Mouse (Mus musculus) hindbrain, postnatal 0 days (tissue): ENCODE results near the gene Gas8. TPM values are rescaled to one million over a fixed set of nuclear protein-coding genes. Genes with fewer than 3 reads are reported as not detected.
A peak's percentile ranks its signal among the peaks of the same experiment; 100 is the strongest.

ENCODE experiments used
- ATAC-seq: fragments of 200-750 bp; cut with Nextera tagmentation; 2 replicates; pipeline ENCODE4 v1.8.0; 2017; ENCODE audit warnings: mild to moderate bottlenecking, moderate TSS enrichment, moderate library complexity
- DNase-seq: peaks from one replicate; pipeline ENCODE4 v3.0.0-alpha.2; 2015; ENCODE audit warnings: low spot score
- H3K27ac ChIP-seq: fragments of 300-500 bp; sonication (generic); 2 replicates; pipeline ENCODE4 v1.5.1; 2014; ENCODE audit warnings: mild to moderate bottlenecking
- H3K27me3 ChIP-seq: fragments of 300-500 bp; sonication (generic); 2 replicates; pipeline ENCODE4 v1.6.1; 2014; ENCODE audit warnings: low read length, mixed read lengths; ENCODE audit not compliant: insufficient read depth
- H3K36me3 ChIP-seq: fragments of 300-500 bp; sonication (generic); 2 replicates; pipeline ENCODE4 v1.6.1; 2014; ENCODE audit warnings: low read length, mixed read lengths; ENCODE audit not compliant: insufficient read depth
- H3K4me1 ChIP-seq: fragments of 300-500 bp; sonication (generic); 2 replicates; pipeline ENCODE4 v1.6.1; 2014; ENCODE audit warnings: antibody characterized with exemption, low read length, mixed read lengths; ENCODE audit not compliant: insufficient read depth
- H3K4me2 ChIP-seq: fragments of 300-500 bp; sonication (generic); 2 replicates; pipeline ENCODE4 v1.6.1; 2014; ENCODE audit warnings: low read depth, mild to moderate bottlenecking, low read length, moderate library complexity, mixed read lengths
- H3K4me3 ChIP-seq: fragments of 300-500 bp; sonication (generic); 2 replicates; pipeline ENCODE4 v1.5.1; 2014; ENCODE audit warnings: low read length
- H3K9ac ChIP-seq: fragments of 300-500 bp; sonication (generic); replicated peaks from 2 replicates; pipeline ENCODE4 v1.6.1; 2014; ENCODE audit warnings: mild to moderate bottlenecking, low read length, moderate library complexity, mixed read lengths
- H3K9me3 ChIP-seq: fragments of 300-500 bp; sonication (generic); 2 replicates; pipeline ENCODE4 v1.6.1; 2016; ENCODE audit warnings: low read length, mixed read lengths
- CTCF ChIP-seq: IDR thresholded peaks from 2 replicates; pipeline ENCODE4 v1.5.1; 2016; ENCODE audit warnings: antibody characterized with exemption, control low read depth, low read depth
- WGBS: fragments of 180-500 bp; shearing (Covaris S2); extraction: QIAGEN DNeasy Blood & Tissue Kit; methylation state at CpG from one replicate; pipeline ENCODE4 v1.1.7; 2014; 5-methylcytosine and 5-hydroxymethylcytosine counted together
- polyA plus RNA-seq: library from polyadenylated mRNA; unstranded; fragments of >200 nt; fragmentation: Nextera tagmentation; extraction: Ambion mirVana; gene quantifications from 2 replicates; pipeline ENCODE4 v1.2.1, GENCODE M21; 2015
- total RNA-seq: library from RNA; depleted of rRNA; stranded (reverse); fragments of >200 nt; gene quantifications from 2 replicates; pipeline ENCODE4 v1.2.3, GENCODE M21; 2014

The Gas8 gene
- total and polyA plus RNA-seq, 2 experiments from 2014 or later = 16.3 to 36.4 TPM

GRCm38 (mm10) chr8:123482627-123483026, 36.0 kb upstream of the Gas8 start:
- peaks cover 7% of the 10 kb centered on the region; the same call in 1 of the 2 replicates for H3K4me1 ChIP-seq
- peak; percentile 10 for DNase-seq
- H3K9me3 ChIP-seq = no peaks in the 10 kb centered on the region
- H3K27me3 ChIP-seq = no peaks in the 10 kb centered on the region
- no peak overlapping the region for H3K4me3 ChIP-seq
- ATAC-seq = no peak
- H3K9ac ChIP-seq = no peak overlapping the region
- no peak overlapping the region for H3K27ac ChIP-seq
- peaks cover 36% of the 10 kb centered on the region for H3K36me3 ChIP-seq
- no peak overlapping the region for H3K4me2 ChIP-seq
- WGBS = 85% methylated on average over 7 of the region's 7 CpGs
- peak; percentile 48 for TF ChIP-seq CTCF

GRCm38 (mm10) chr8:123491280-123492075, 27.2 kb upstream of the Gas8 start:
- no peak overlapping the region for H3K27ac ChIP-seq
- H3K4me1 ChIP-seq = no peaks in the 10 kb centered on the region
- 94% methylated on average over 15 of the region's 15 CpGs for WGBS
- H3K4me2 ChIP-seq = no peak overlapping the region
- H3K4me3 ChIP-seq = no peak overlapping the region
- H3K27me3 ChIP-seq = no peaks in the 10 kb centered on the region
- ATAC-seq (no peak), DNase-seq (no peak)
- TF ChIP-seq CTCF = no peak
- H3K36me3 ChIP-seq = peaks cover 81% of the 10 kb centered on the region
- H3K9ac ChIP-seq = no peak overlapping the region
- H3K9me3 ChIP-seq = no peaks in the 10 kb centered on the region

GRCm38 (mm10) chr8:123492898-123493297, 25.7 kb upstream of the Gas8 start:
- 98% methylated on average over 9 of the region's 9 CpGs for WGBS
- no peaks in the 10 kb centered on the region for H3K4me1 ChIP-seq
- no peak for TF ChIP-seq CTCF
- H3K9ac ChIP-seq = no peak overlapping the region
- H3K4me2 ChIP-seq = no peak overlapping the region
- H3K27ac ChIP-seq = no peak overlapping the region
- H3K36me3 ChIP-seq = peaks cover 79% of the 10 kb centered on the region
- DNase-seq (no peak), ATAC-seq (no peak)
- no peak overlapping the region for H3K4me3 ChIP-seq
- no peaks in the 10 kb centered on the region for H3K27me3 ChIP-seq
- no peaks in the 10 kb centered on the region for H3K9me3 ChIP-seq

DNA sequence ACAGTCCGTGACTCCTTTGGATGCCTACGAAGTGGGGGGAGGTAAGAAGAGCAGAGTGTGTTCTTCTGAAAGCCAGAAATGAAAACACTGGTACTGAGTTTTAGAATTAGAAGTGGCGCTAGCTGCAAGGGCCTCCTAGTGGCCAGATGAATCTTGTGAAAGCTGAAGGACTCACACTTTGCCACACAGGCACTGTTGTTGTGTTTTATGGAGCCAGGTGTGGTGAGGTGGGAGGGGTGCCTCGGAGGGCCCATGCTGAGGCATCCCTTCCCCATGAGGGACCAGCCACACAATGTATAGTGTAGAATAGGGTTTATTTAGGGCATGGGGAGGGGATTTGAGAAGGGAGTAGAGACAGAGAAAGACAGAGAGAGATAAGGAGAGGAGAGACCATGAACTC, 20.9 kb upstream of the Gas8 start:
- DNase-seq (no peak), ATAC-seq (no peak)
- 89% methylated on average over 4 of the region's 4 CpGs for WGBS
- Histone ChIP-seq H3K27ac (no peak overlapping the region), H3K4me2 (no peak overlapping the region), H3K27me3 (no peaks in the 10 kb centered on the region), H3K4me1 (no peaks in the 10 kb centered on the region), H3K9ac (no peak overlapping the region), H3K36me3 (peaks cover 82% of the 10 kb centered on the region), H3K4me3 (no peak overlapping the region), H3K9me3 (no peaks in the 10 kb centered on the region)
- peak; percentile 38 for TF ChIP-seq CTCF

GRCm38 (mm10) chr8:123498963-123499362, 19.7 kb upstream of the Gas8 start:
- no peak overlapping the region for H3K27ac ChIP-seq
- no peak overlapping the region for H3K4me3 ChIP-seq
- H3K9me3 ChIP-seq = no peaks in the 10 kb centered on the region
- peaks cover 80% of the 10 kb centered on the region for H3K36me3 ChIP-seq
- H3K9ac ChIP-seq = no peak overlapping the region
- DNase-seq (no peak), ATAC-seq (no peak)
- no peak overlapping the region for H3K4me2 ChIP-seq
- H3K4me1 ChIP-seq = no peaks in the 10 kb centered on the region
- no peak for TF ChIP-seq CTCF
- H3K27me3 ChIP-seq = no peaks in the 10 kb centered on the region
- 81% methylated on average over 11 of the region's 11 CpGs for WGBS

DNA sequence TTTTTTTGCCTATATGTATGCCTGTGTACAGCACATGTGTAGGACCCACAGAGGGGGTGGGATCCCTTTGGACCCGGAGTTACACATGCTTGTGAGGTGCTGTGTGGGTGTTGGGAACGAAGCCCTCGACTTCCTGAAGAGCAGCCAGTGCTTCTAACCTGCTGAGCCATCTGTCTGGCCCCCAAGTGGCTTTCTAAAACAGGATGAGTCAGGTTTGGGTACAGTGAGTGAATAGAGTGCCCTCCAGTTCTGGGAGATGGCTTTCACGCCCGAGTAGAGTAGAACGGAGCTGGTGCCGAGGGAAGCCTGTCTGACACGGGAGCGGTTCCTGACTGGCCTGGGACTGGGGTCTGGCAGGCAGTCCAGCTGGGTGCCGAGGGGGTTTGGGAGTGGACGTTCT, 19.1 kb upstream of the Gas8 start:
- Histone ChIP-seq H3K4me1 (no peaks in the 10 kb centered on the region), H3K9ac (no peak overlapping the region), H3K9me3 (no peaks in the 10 kb centered on the region), H3K4me2 (no peak overlapping the region), H3K36me3 (peaks cover 80% of the 10 kb centered on the region), H3K27ac (no peak overlapping the region), H3K27me3 (no peaks in the 10 kb centered on the region), H3K4me3 (no peak overlapping the region)
- TF ChIP-seq CTCF = no peak
- WGBS = 90% methylated on average over 11 of the region's 11 CpGs
- no peak for ATAC-seq
- no peak for DNase-seq

GRCm38 (mm10) chr8:123502192-123502591, 16.4 kb upstream of the Gas8 start:
- Histone ChIP-seq H3K27ac (no peak overlapping the region), H3K9ac (no peak overlapping the region), H3K9me3 (no peaks in the 10 kb centered on the region), H3K4me3 (no peak overlapping the region), H3K4me1 (no peaks in the 10 kb centered on the region), H3K36me3 (peaks cover 80% of the 10 kb centered on the region), H3K4me2 (no peak overlapping the region), H3K27me3 (no peaks in the 10 kb centered on the region)
- TF ChIP-seq CTCF = no peak
- DNase-seq = no peak
- no peak for ATAC-seq
- WGBS = 92% methylated on average over 5 of the region's 5 CpGs
